Mouse (Mus musculus) gastrocnemius, adult 2 months (tissue): Measurements from ENCODE around the gene Bag6. TPM values are rescaled to one million over a fixed set of nuclear protein-coding genes. Genes with fewer than 3 reads are reported as not detected.
A peak's percentile ranks its signal among the peaks of the same experiment; 100 is the strongest.

Source experiments
- DNase-seq: peaks from one replicate; pipeline ENCODE4 v3.0.0; 2022
- H3K27ac ChIP-seq: fragments of 200-600 bp; 2 replicates; pipeline ENCODE4 v1.8.1; 2022; ENCODE audit warnings: mild to moderate bottlenecking
- H3K4me3 ChIP-seq: fragments of 200-600 bp; 2 replicates; pipeline ENCODE4 v1.8.1; 2022; ENCODE audit warnings: mild to moderate bottlenecking, moderate library complexity
- CTCF ChIP-seq: fragments of 200-600 bp; IDR thresholded peaks from 2 replicates; pipeline ENCODE4 v1.8.1; 2022; ENCODE audit warnings: antibody characterized with exemption, mild to moderate bottlenecking, moderate library complexity
- intact Hi-C: fragments of 180-260 bp; cut with DNase I; formaldehyde crosslinking; loops from one replicate; pipeline ENCODE4 v1.15.1; 2025
- total RNA-seq, 2 experiments: library from RNA; stranded (reverse); gene quantifications; 2 replicates each; pipeline ENCODE4 v1.2.3; 2021

Bag6 gene
- total RNA-seq, 2 experiments from 2014 or later: 233 to 244 TPM

DNA sequence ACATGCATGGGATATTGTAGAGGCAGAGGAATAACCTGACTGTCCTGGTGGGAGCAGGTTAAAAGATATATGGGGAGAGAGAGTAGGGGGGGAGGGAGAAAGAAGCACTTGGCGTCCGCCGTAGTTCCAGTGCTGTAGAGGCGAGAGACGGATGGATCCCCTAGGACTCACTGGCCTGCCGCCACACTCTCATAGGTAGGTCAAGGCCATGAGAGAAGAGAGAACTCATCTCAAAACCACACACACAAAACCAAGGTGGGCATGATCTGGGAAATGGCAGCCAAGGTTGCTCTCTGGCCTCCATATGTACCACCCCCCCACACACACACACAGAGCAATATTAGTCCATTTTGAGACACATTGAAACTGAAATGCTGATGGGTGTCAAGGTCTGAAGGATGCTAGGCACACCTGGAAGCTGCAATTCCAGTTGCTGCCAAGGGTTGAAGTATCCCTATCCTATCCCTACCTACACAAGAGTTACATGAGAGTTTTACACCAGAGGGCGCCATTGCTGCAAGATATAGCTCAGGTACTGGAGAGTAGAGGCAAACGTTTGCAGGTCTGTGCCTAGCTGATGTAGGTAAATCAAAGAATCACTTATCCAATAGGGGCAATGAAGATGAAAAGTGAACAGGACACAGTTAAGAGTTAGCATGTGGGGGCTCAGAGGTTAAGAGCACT is 31.5 kb downstream of the Bag6 start:
- peak; percentile 65 for TF ChIP-seq CTCF
- peak overlapping the region; percentile 98; the same call in 1 of the 2 replicates for H3K4me3 ChIP-seq
- intact Hi-C loops: no loop called here
- no peak for DNase-seq
- H3K27ac ChIP-seq: peak overlapping the region; percentile 100; the same call in 1 of the 2 replicates

DNA sequence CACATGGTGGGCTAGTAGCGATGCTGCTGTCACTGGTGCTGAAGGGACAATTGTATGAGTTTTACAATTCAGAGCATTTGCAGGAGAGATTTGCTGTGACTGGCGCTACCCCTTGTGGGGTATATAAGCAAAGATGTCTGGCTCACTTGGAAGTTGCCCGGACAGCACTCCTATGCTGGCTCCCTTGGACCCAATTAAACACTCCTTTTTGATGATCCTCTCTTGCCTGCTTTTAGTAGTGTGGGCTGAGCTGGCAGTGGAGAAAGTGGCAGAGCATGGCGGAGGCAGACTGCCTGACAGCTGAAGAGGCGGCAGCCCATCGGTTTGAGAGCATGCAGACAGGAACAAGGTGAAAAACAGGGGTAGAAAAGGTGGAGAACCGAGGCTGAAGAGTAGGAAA is 32.8 kb downstream of the Bag6 start:
- intact Hi-C loops: loop anchor here (2.0 kb wide), 1 partner anchor 65 kb away; the partner anchor contains the start of gene Atp6v1g2
- no peak for DNase-seq
- Histone ChIP-seq H3K4me3 (no peak overlapping the region), H3K27ac (no peak overlapping the region)
- no peak for TF ChIP-seq CTCF

DNA sequence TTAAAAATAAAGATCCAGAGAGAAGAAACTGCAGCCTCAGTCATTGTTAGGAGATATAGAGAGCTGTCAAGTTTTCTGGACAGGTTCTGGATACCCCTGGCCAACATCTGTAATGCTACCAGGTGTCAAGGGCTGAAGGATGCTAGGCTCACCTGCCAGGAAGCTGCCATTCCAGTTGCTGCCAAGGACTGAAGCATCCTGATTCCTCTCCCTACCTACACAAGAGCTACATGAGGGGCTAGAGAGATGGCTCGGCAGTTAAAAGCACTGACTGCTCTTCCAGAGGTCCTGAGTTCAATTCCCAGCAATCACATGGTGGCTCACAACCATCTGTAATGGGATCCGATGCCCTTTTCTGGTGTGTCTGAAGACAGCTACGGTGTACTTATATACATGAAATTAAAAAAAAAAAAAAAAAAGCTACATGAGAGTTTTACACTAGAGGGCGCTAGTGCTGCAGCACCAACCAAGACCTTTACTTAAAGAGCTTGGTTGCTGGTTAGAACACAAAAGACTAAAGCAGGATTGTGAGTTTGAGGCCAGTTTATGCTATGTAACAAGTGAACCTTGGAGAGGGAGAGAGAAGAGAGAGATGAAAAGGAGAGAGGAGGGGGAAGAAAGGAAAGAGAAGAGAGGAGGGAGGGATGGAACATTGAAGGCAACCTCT is 33.7 kb downstream of the Bag6 start:
- Histone ChIP-seq H3K27ac (no peak overlapping the region), H3K4me3 (no peak overlapping the region)
- DNase-seq: no peak
- intact Hi-C loops: loop anchor here (2.0 kb wide), 1 partner anchor 64 kb away; the partner anchor contains the start of gene Atp6v1g2
- peak; percentile 78 for TF ChIP-seq CTCF

DNA sequence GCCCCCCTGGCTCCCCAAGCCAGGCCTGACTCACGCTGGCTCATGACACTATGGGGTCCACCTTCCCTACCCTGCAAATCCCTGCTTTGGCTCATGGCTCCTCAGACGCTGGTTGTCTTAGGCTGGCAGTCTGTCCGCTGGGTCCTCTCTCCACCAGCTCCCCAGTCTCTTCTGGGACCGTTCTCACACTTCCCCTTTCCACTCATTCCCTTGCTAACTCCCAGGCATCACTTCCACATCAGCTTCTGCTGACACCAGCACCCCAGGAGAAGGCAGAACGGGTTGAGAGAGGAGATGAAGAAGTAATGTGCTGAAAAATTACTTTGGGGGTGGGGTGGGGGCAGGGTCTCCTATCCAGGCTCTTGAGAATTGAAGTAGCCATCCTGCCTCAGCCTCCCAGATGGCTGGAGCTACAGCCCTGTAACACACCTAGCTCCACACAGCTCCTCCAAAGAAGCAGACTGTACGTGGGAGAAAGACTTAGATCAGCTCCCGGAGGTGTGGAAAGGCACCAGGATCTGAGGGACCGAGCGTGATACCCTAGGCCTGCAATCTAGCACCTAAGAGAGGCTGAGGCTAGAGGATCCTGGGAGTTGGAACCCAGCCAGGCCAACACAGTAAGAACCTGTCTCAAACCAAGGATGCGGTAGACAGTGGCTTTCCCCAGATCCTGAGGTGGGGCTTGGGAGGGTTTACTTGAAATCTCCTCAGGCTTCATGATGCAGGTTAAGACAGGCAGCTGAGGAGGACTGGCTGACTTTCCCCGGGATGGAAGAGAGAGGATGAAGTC is 37.7 kb downstream of the Bag6 start:
- intact Hi-C loops: no loop called here
- Histone ChIP-seq H3K27ac (no peak overlapping the region; the same call in 1 of the 2 replicates), H3K4me3 (peak overlapping the region; percentile 40)
- DNase-seq: no peak
- no peak for TF ChIP-seq CTCF

DNA sequence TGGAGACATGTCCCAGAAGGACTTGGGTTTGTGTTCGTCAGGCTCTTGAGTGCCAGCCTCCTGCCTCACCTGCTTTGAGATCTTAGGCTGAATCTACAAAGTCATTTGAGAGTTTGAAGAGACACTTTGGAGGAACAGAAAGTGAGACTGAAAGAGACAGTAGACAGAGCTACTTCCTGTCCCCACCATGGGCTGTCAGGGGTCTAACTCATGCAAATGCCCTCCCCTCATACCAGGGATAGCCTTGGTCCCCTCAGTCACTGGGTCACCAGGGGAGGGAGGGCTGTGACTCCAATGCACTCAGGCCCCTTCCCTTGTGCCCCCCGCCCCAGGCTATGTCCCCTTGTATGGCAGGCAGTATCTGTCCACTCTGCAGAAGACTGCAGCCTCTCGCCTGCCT is 38.4 kb downstream of the Bag6 start:
- H3K4me3 ChIP-seq: no peak overlapping the region
- no peak for DNase-seq
- no peak for TF ChIP-seq CTCF
- intact Hi-C loops: no loop called here
- peak overlapping the region; percentile 12 for H3K27ac ChIP-seq

DNA sequence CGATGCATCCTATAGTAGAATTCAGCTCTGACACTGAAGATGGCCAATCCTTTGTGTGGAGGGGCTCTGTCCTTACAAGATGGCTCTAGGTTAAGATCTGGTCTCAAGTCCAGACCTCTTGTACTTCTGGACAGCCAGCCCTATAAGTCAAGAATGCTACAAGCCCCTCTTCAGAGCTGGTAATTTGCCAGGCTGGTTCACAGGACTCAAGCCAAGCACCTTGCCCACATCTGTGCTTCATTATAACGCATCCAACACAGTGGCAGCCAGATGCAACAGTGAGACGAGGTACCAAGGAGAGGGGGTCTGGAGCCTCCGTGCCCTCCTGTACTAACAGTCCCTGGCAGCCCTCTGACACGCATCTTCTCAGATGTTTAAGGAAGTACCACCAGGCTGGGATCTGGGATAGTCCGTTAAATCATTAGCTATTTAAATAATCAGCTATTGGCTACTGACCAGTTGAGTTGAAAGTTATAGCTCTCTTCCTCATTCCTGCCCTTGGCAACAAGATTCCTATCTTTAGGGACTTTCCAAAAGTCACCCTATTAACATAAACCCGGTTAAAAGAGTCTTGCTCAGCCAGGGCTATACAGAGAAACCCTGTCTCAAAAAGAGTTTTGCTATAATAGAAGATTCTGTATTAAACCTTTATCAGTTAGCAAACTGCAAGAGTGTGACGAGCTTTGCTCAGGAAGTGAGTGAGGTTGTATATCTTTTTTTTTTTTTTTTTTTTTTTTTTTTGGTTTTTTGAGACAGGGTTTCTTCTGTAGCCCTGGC is 39.4 kb downstream of the Bag6 start:
- Histone ChIP-seq H3K27ac (no peak overlapping the region), H3K4me3 (no peak overlapping the region)
- DNase-seq: no peak
- no peak for TF ChIP-seq CTCF
- intact Hi-C loops: no loop called here

DNA sequence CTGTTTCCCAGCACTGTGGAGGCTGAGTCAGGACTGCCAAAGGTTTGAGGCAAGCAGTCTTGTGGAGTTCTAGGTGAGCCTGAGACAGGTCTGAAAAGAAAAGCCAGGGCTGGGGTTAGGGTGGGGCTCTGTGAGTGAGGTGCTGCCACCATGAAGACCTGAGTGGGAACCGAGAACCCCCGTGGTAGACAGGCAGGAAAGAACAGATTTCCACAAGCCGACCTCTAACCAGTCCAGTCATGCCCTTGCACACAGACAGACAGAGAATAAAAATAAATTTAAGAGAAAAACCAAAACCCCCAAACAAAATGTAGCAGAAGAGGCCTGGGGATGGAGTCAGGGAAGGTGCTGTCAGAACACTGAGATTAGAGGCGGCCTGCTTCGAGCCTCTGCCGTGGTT is 40.4 kb downstream of the Bag6 start:
- Histone ChIP-seq H3K27ac (no peak overlapping the region), H3K4me3 (no peak overlapping the region)
- DNase-seq: no peak
- intact Hi-C loops: no loop called here
- TF ChIP-seq CTCF: no peak

DNA sequence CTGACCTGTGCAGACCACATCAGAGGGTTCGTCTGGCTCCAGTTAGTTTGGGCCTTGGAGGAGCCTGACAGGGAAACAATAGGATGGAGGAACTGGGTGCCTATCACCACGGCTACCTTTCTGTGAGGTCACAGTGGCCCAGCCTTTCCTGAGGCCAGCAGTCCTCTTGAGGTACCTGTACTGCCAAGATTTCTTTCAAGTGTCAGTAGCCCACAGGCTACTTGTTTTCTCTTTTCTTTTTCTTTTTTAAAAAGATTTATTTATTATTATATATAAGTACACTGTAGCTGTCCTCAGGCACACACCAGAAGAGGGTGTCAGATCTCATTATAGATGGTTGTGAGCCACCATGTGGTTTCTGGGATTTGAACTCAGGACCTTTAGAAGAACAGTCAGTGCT is 41.0 kb downstream of the Bag6 start, which contains the start of gene Aif1:
Gene Aif1 (minus strand): TSS at position 101 of the 400 bp plus-strand sequence.
- H3K4me3 ChIP-seq: no peak within 1 kb of the TSS
- no peak for TF ChIP-seq CTCF
- intact Hi-C loops: no loop called here
- no peak for DNase-seq
- no peak within 1 kb of the TSS for H3K27ac ChIP-seq

DNA sequence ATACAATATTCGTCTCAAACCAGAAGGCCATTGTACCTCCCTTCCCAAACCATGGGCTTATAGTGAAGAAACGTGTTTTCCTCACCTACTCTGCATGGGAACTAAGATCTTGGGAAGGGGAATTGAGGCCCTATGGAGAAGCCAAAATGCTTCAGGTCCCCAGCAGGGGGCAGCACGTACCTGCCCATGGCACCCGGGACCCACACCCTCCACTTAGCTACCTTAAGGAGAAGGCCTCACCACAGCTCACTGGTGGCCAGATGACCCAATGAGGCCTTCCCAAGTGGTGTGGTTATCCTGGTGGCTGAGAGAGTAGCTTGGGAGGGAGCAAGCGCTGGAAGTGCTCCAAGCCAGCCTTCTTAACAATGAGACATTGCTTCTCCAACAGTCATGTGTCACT is 43.5 kb downstream of the Bag6 start:
- no peak overlapping the region for H3K4me3 ChIP-seq
- peak; percentile 95 for TF ChIP-seq CTCF
- intact Hi-C loops: loop anchor here (1.0 to 2.0 kb wide), 2 partner anchors 16 to 54 kb away; partner anchors contain the start of gene Ltb
- no peak overlapping the region for H3K27ac ChIP-seq
- peak; percentile 87 for DNase-seq

DNA sequence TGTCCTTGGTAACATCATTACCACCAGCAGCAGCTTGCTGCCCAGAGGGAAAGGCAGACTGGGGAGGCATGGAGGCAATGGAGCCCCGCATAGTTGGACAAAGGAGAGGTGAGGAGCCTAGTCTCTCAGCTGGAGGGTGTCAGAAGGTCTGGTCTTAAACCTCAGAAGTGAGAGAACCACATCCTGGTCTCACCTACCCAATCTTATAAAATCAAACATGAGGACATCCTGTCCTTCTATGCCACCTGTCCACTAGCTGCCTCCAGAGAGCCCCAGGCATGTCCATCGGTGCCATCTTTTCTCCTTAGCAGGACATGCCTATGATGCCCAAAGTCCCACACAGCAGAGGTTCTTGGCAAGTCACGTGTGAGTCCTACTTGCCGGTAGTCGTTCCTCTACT is 45.1 kb downstream of the Bag6 start:
- intact Hi-C loops: no loop called here
- H3K4me3 ChIP-seq: no peak overlapping the region
- TF ChIP-seq CTCF: no peak
- DNase-seq: no peak
- no peak overlapping the region for H3K27ac ChIP-seq

DNA sequence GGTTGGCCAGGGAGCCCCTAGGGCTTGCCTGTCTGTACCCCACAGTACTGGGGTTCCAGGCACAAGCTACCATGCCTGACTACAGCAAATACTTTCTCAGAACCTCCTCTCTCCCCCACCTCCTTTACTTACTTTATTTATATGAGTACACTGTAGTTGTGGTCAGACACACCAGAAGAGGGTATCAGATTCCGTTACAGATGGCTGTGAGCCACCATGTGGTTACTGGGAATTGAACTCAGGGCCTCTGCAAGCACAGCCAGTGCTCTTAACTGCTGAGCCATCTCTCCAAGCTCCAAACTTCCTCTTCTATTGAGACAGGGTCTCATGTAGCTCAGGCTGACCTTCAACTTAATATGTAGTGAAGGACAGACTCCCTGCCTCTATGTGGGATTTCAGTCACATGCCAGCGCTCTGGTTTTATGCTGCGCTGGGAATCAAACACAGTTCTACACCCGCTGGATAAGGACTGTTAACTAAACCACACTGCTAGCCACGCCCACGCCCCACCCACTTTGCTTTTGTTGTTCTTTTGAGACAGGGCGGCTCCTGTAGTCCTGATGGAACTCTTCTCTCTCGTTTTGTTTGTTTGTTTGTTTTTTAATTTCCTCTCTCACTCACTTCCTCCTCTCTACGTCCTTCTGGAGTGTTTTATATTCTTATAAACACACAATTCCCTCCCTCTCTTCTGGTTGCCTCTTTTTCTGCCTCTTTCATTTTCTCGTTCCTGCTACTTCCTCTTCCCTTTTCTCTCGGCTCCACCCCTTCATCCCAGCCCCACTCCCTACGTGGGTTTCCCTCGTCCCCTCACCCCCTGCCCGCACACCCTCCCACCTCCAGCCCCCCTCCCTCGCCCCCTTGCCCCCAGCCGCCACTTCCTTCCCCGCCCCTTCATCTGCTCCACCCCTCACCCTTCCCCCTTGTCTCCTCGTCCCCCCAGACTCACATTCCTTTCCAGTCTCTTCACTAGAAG is 50.9 kb downstream of the Bag6 start:
- intact Hi-C loops: no loop called here
- Histone ChIP-seq H3K27ac (peak overlapping the region; percentile 81), H3K4me3 (peak overlapping the region; percentile 73)
- no peak for TF ChIP-seq CTCF
- peak; percentile 81 for DNase-seq
